Mouse (Mus musculus) kidney, adult 9 months (tissue): ENCODE results near the gene Srp72.
"Not testable (repeated sequence)": the region's sequence is repeated elsewhere in the genome, so short reads cannot be mapped to it uniquely, and the experiment has no call there.

Experiments used
- DNase-seq: peaks from one replicate; pipeline ENCODE4 v3.0.0; 2022

Srp72 gene

GRCm38 (mm10) chr5:76964651-76965050 lies 9.8 kb upstream of the Srp72 start:
- DNase-seq: peak; percentile 35

- peak; percentile 45 for DNase-seq
These were observed 5.2 kb upstream of the Srp72 start for GRCm38 (mm10) chr5:76969250-76969649.

- not testable (repeated sequence) for DNase-seq
These were observed 3.4 kb upstream of the Srp72 start for GRCm38 (mm10) chr5:76971115-76971514.

GRCm38 (mm10) chr5:76973488-76973887 lies 995 bp upstream of the Srp72 start:
- DNase-seq: no peak

- no peak for DNase-seq
These were observed 303 bp upstream of the Srp72 start for GRCm38 (mm10) chr5:76974207-76974553.

- no peak for DNase-seq
These were observed 1.3 kb downstream of the Srp72 start for GRCm38 (mm10) chr5:76975736-76976135.

GRCm38 (mm10) chr5:76984015-76984414 lies 9.5 kb downstream of the Srp72 start:
- DNase-seq: no peak

- no peak for DNase-seq
These were observed 16.3 kb downstream of the Srp72 start for GRCm38 (mm10) chr5:76990789-76991188.

- no peak for DNase-seq
These were observed 18.8 kb downstream of the Srp72 start for GRCm38 (mm10) chr5:76993174-76993814.

GRCm38 (mm10) chr5:76998416-76998815 lies 23.9 kb downstream of the Srp72 start:
- DNase-seq: peak; percentile 19

GRCm38 (mm10) chr5:77001192-77001591 lies 26.7 kb downstream of the Srp72 start:
- DNase-seq: no peak

GRCm38 (mm10) chr5:77004051-77004821 lies 29.8 kb downstream of the Srp72 start, which contains the start of gene Arl9:
Gene Arl9, plus strand, starts transcription at chr5:77004055.
- no peak for DNase-seq

GRCm38 (mm10) chr5:77010352-77010751 lies 35.9 kb downstream of the Srp72 start:
- no peak for DNase-seq

GRCm38 (mm10) chr5:77011082-77011481 lies 36.6 kb downstream of the Srp72 start:
- DNase-seq: no peak

GRCm38 (mm10) chr5:77013171-77013570 lies 38.7 kb downstream of the Srp72 start:
- DNase-seq: no peak

GRCm38 (mm10) chr5:77015544-77016482 lies 41.3 kb downstream of the Srp72 start, which contains the start of gene Thegl:
Gene Thegl, plus strand, starts transcription at chr5:77016023.
- peak; percentile 83 for DNase-seq

GRCm38 (mm10) chr5:77028034-77028433 lies 53.6 kb downstream of the Srp72 start:
- no peak for DNase-seq

- DNase-seq: peak; percentile 15
These were observed 55.3 kb downstream of the Srp72 start for GRCm38 (mm10) chr5:77029735-77030134.

GRCm38 (mm10) chr5:77035101-77035500 lies 60.6 kb downstream of the Srp72 start:
- DNase-seq: not testable (repeated sequence)

GRCm38 (mm10) chr5:77038451-77038850 lies 64.0 kb downstream of the Srp72 start:
- DNase-seq: no peak

GRCm38 (mm10) chr5:77039391-77039790 lies 64.9 kb downstream of the Srp72 start:
- no peak for DNase-seq

GRCm38 (mm10) chr5:77044362-77044761 lies 69.9 kb downstream of the Srp72 start:
- no peak for DNase-seq
